Mouse (Mus musculus) embryonic fibroblast, embryonic 13.5 days (primary cell): ENCODE results near the gene Foxn3.

Experiments
- CTCF ChIP-seq: IDR thresholded peaks from 2 replicates; pipeline ENCODE4 v1.5.1; 2011; ENCODE audit warnings: mild to moderate bottlenecking, control low read depth, low read length, moderate library complexity, borderline replicate concordance; ENCODE audit not compliant: insufficient read depth
- POLR2A ChIP-seq: IDR thresholded peaks from 2 replicates; pipeline ENCODE4 v1.6.1; 2011; ENCODE audit warnings: low read depth, mild to moderate bottlenecking, control low read depth, low read length, moderate library complexity

GRCm38 (mm10) chr12:99149193-99149592 lies 414.2 kb downstream of the Foxn3 start:
- TF ChIP-seq POLR2A: no peak
- TF ChIP-seq CTCF: no peak
